Comparison of ENCODE assay signal across 16 mouse cellular contexts in genomic region chr13:4150518-4150917, GRCm38 (mm10). TPM values are rescaled to one million over a fixed set of nuclear protein-coding genes. Genes with fewer than 3 reads are reported as not detected.
DNase-seq lines count a peak whose midpoint lies in the region; ATAC-seq and TF ChIP-seq lines count a peak whose summit lies in the region.
"Had no signal": no experiment of that assay in that cellular context is flagged by ENCODE, and none has a peak within 500 bp of the region (broad histone marks: within the 10 kb centered on the region; RNA-seq: fewer than 3 reads in every experiment).

Akr1c18 (minus strand) TSS chr13:4150654.

- H3K9me3 ChIP-seq in hindbrain, embryonic 12.5 days (replicated peaks), result no peaks in the 10 kb centered on the region
- H3K9me3 ChIP-seq in hindbrain, embryonic 14.5 days (ENCODE audit: control insufficient read depth, low read length), result no peaks in the 10 kb centered on the region
- H3K9me3 ChIP-seq: heart, embryonic 12.5 days; liver, embryonic 13.5 days; midbrain, embryonic 12.5 days had no signal

- no peak for TF ChIP-seq CTCF in layer of hippocampus, adult 2 months (conservative IDR thresholded peaks at IDR 0.05)

- ATAC-seq in hindbrain, embryonic 12.5 days (ENCODE audit: low FRiP score), result no peak
- no peak for ATAC-seq in hindbrain, embryonic 14.5 days (ENCODE audit: low FRiP score)
- ATAC-seq: inflammation-experienced regulatory T-cells, adult 6 months had no signal

- H3K4me3 ChIP-seq in layer of hippocampus, adult 2 months, result no peak within 1 kb of the TSS
- no peak within 1 kb of the TSS for H3K4me3 ChIP-seq in hindbrain, embryonic 12.5 days
- no peak within 1 kb of the TSS for H3K4me3 ChIP-seq in hindbrain, embryonic 14.5 days (replicated peaks; ENCODE audit: low read length)
- H3K4me3 ChIP-seq: erythroblast, embryonic 14.5 days; heart, embryonic 12.5 days; liver, embryonic 13.5 days; midbrain, embryonic 12.5 days had no signal

- no peaks in the 10 kb centered on the region for H3K27me3 ChIP-seq in hindbrain, embryonic 12.5 days
- no peaks in the 10 kb centered on the region for H3K27me3 ChIP-seq in hindbrain, embryonic 14.5 days (ENCODE audit: control insufficient read depth, insufficient read depth, low read length)
- H3K27me3 ChIP-seq: CH12.LX; heart, embryonic 12.5 days; liver, embryonic 13.5 days; midbrain, embryonic 12.5 days had no signal

- no peak within 1 kb of the TSS for H3K27ac ChIP-seq in layer of hippocampus, adult 2 months
- H3K27ac ChIP-seq in hindbrain, embryonic 12.5 days, result no peak within 1 kb of the TSS
- no peak within 1 kb of the TSS for H3K27ac ChIP-seq in hindbrain, embryonic 14.5 days
- H3K27ac ChIP-seq: liver, embryonic 13.5 days; midbrain, embryonic 12.5 days had no signal

- no peaks in the 10 kb centered on the region for H3K4me1 ChIP-seq in hindbrain, embryonic 12.5 days
- H3K4me1 ChIP-seq in hindbrain, embryonic 14.5 days (replicated peaks; ENCODE audit: control insufficient read depth, insufficient read depth, low read length), result no peaks in the 10 kb centered on the region
- H3K4me1 ChIP-seq: heart, embryonic 12.5 days; liver, embryonic 13.5 days; midbrain, embryonic 12.5 days had no signal

- H3K36me3 ChIP-seq in hindbrain, embryonic 12.5 days, result no peaks in the 10 kb centered on the region
- H3K36me3 ChIP-seq in hindbrain, embryonic 14.5 days (replicated peaks; ENCODE audit: control insufficient read depth, insufficient read depth), result no peaks in the 10 kb centered on the region
- H3K36me3 ChIP-seq: heart, embryonic 12.5 days; liver, embryonic 13.5 days; midbrain, embryonic 12.5 days had no signal

- peak; percentile 25 to 50 for DNase-seq in layer of hippocampus, adult 2 months (ENCODE audit: low spot score in 2 of 2)
- no peak for DNase-seq in layer of hippocampus, postnatal 25 days (ENCODE audit: extremely low spot score in 1 of 2, low spot score in 1 of 2)
- DNase-seq in adrenal gland, postnatal 10 days, result peak; percentile 20
- peak; percentile 47 for DNase-seq in kidney, adult 9 months
- peak; percentile 64 to 81 for DNase-seq in right cerebral cortex, adult 2 months (ENCODE audit: low spot score in 2 of 2)
- no peak for DNase-seq in hindbrain, embryonic 14.5 days (ENCODE audit: low spot score)
- DNase-seq in cerebellum, postnatal 25 days, result no peak
- DNase-seq: cerebellum, adult 9-11 months; liver, embryonic 13.5 days had no signal

- 75% methylated on average over 5 of the region's 5 CpGs for WGBS in hindbrain, embryonic 12.5 days
- 72% methylated on average over 5 of the region's 5 CpGs for WGBS in hindbrain, embryonic 14.5 days

- no peak within 1 kb of the TSS for H3K9ac ChIP-seq in hindbrain, embryonic 12.5 days
- no peak within 1 kb of the TSS for H3K9ac ChIP-seq in hindbrain, embryonic 14.5 days
- H3K9ac ChIP-seq: heart, embryonic 12.5 days; liver, embryonic 13.5 days; midbrain, embryonic 12.5 days had no signal

- no peak within 1 kb of the TSS for H3K4me2 ChIP-seq in hindbrain, embryonic 12.5 days (replicated peaks)
- no peak within 1 kb of the TSS for H3K4me2 ChIP-seq in hindbrain, embryonic 14.5 days (replicated peaks)
- H3K4me2 ChIP-seq: heart, embryonic 12.5 days; liver, embryonic 13.5 days; midbrain, embryonic 12.5 days had no signal

RNA-seq across cellular contexts. Expression of gene Akr1c18, which starts in this region (rescaled TPM):
- total RNA-seq in layer of hippocampus, adult 2 months (2021), result 1 to 10 TPM; 1.8 to 2.0 TPM
- total RNA-seq in layer of hippocampus, postnatal 25 days (2021), result 1 to 10 TPM; 2.9 to 3.4 TPM
- total RNA-seq in adrenal gland, postnatal 10 days (2021), result 100 to 1,000 TPM; 382 to 409 TPM
- not detected in 2 replicates for polyA plus RNA-seq in hindbrain, embryonic 12.5 days (2016; fragmentation: Nextera tagmentation; extraction: Ambion mirVana)
- polyA plus RNA-seq in hindbrain, embryonic 14.5 days (2014; fragmentation: Nextera tagmentation; extraction: Ambion mirVana), result not detected in 2 replicates
- total RNA-seq: CH12.LX had no signal
- polyA plus RNA-seq: erythroblast, embryonic 14.5 days; heart, embryonic 12.5 days; midbrain, embryonic 12.5 days; testis, adult 2 months had no signal

Comparison
In these comparisons a context has a peak if more than half of its experiments do, and no peak if none do; other contexts are left out.
1. RNA of gene Akr1c18 (total RNA-seq): 382 to 409 TPM in adrenal gland, postnatal 10 days; 2.9 to 3.4 TPM in layer of hippocampus, postnatal 25 days and 1.8 to 2.0 TPM in layer of hippocampus, adult 2 months; every median in the first group is over 10 times any median in the second.
2. DNase-seq: peak in layer of hippocampus, adult 2 months (2 of 2), adrenal gland, postnatal 10 days (single experiment), kidney, adult 9 months (single experiment) and right cerebral cortex, adult 2 months (2 of 2); none in layer of hippocampus, postnatal 25 days (0 of 2), hindbrain, embryonic 14.5 days (single experiment) and cerebellum, postnatal 25 days (0 of 2).